Mouse (Mus musculus) splenic B cell, adult 2 months (primary cell): ENCODE results near the gene Lrtm2.

Source experiments
- DNase-seq: peaks from one replicate; pipeline ENCODE4 v3.0.0-alpha.2; 2011; ENCODE audit warnings: low read depth, low spot score
- H3K27me3 ChIP-seq: 2 replicates; pipeline ENCODE4 v1.6.1; 2012; ENCODE audit warnings: mild to moderate bottlenecking, low read length, moderate library complexity, mixed read lengths; ENCODE audit not compliant: control insufficient read depth, poor library complexity, insufficient read depth, severe bottlenecking
- H3K36me3 ChIP-seq: 2 replicates; pipeline ENCODE4 v1.6.1; 2012; ENCODE audit warnings: mild to moderate bottlenecking, low read length, moderate library complexity, mixed read lengths; ENCODE audit not compliant: control insufficient read depth, poor library complexity, insufficient read depth, severe bottlenecking

Gene Lrtm2

DNA sequence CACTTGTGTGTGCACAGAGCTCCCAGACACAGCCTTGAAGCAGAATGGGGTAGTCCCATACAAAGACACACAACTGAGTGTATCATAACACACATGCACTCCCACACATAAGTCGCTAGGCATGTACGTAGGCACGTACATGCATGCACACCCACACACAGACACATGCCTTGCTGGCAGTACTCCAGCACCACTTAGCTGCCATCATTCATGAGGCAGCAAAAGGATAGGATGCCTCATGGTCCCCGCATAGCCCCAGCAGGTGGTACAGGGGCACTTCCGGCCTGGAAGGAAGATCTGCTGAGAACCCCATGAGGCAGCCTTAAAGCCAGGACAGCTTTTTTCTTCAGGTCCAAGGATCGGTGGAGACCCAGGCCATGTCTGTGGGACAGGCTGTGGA lies 4.6 kb downstream of the Lrtm2 start:
- no peak for DNase-seq
- no peaks in the 10 kb centered on the region for H3K36me3 ChIP-seq
- peaks cover 1% of the 10 kb centered on the region; the same call in 1 of the 2 replicates for H3K27me3 ChIP-seq

DNA sequence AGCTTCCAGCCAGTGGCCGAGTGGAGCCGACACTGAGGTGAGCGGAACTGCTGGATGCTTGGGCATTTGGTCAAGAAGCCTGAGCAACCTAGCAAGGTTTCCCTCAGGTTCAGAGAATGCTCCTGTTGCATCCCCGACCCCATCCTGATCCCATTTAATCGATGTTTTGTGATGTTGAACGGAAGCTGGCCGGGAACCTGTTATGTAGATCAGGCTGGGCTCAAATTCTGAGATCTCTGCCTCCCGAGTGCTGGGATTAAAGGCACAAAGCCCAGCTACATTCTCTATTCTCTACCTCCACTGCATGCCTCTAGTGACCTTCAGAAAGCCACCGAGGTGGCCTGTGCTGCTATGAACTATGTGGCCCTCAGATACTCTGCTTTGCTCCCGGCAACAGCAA lies 5.8 kb downstream of the Lrtm2 start:
- peaks cover 1% of the 10 kb centered on the region; the same call in 1 of the 2 replicates for H3K27me3 ChIP-seq
- no peaks in the 10 kb centered on the region for H3K36me3 ChIP-seq
- no peak for DNase-seq

DNA sequence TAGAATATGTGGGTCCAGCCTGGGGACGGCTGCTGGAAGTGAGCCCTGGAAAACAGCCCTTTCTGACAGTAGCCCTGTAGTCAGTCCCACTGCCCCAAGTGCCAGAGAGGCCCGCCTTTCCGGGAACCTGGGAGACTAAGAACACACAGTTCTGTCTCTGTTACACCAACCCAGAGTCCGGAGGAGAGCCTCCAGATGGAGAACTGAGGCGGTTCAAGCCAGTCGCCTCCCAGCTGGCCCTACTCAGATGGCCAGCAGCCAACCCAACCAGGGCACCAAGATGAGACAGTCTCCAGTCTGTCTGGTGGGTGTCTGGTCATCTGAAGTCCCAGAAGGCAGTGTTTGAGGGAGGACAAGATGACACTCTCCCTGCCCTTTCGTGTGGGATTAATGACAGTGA lies 8.8 kb downstream of the Lrtm2 start:
- no peak for DNase-seq
- no peaks in the 10 kb centered on the region for H3K36me3 ChIP-seq
- H3K27me3 ChIP-seq, result no peaks in the 10 kb centered on the region

DNA sequence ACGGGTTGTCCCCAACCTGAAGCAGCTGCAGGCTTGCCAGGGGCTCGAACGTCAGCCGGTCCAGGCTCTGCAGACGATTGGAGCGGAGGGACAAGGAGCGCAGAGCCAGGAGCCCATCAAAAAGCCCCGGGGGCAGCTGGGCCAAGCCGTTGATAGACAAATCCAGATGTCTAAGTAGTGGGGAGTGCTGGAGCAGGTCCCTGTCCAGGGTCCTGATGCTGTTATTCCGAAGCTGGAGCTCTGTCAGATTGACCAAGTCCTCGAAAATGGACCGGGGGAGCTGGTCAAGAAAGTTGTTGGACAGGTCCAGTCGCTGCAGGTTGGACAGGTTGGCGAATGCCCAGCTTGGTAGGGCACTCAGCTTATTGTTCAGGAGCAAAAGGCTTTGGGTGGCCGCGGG lies 10.1 kb downstream of the Lrtm2 start:
- DNase-seq, result no peak
- H3K27me3 ChIP-seq, result no peaks in the 10 kb centered on the region

DNA sequence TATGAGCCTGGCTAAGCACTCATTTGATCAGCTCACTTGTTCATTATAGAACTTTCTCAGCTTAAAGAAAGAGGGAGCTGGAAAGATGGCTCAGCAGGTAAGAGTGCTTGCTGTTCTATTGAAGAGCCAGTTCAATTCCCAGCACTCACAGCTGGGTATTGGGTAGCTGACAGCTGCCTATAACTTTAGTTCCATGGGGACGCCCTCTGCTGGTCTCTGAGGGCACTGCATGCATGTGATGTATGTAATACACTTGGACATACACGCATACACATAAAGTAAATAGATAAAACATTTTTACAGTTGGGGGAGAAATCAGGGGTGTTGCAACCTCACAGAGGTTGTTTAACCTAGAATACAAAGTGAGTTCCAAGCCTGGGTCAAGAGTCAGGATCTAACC lies 11.2 kb downstream of the Lrtm2 start:
- no peaks in the 10 kb centered on the region for H3K36me3 ChIP-seq
- DNase-seq, result no peak
- no peaks in the 10 kb centered on the region for H3K27me3 ChIP-seq

More for the DNA sequence above, 10.1 kb downstream of the Lrtm2 start:
- H3K36me3 ChIP-seq, result no peaks in the 10 kb centered on the region

DNA sequence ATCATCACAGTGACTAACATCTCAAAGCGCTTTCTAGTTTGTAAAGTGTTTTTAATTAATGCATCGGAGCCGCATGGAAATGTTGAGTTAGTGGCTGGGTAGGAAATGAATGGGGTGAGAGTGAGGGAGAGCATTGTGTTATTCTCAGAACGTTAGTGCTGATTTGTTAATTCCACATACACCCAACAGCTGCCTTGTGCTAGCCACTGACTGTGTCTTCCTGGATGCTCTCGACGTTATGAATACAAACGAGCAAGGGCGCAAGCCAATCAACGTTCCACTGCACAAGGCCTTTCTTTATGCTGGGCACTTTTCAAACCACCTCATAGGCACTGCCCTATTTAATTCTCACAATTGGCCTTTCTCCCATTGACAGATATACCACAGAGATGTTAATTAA lies 11.8 kb downstream of the Lrtm2 start:
- Histone ChIP-seq H3K36me3 (no peaks in the 10 kb centered on the region), H3K27me3 (no peaks in the 10 kb centered on the region)
- no peak for DNase-seq

DNA sequence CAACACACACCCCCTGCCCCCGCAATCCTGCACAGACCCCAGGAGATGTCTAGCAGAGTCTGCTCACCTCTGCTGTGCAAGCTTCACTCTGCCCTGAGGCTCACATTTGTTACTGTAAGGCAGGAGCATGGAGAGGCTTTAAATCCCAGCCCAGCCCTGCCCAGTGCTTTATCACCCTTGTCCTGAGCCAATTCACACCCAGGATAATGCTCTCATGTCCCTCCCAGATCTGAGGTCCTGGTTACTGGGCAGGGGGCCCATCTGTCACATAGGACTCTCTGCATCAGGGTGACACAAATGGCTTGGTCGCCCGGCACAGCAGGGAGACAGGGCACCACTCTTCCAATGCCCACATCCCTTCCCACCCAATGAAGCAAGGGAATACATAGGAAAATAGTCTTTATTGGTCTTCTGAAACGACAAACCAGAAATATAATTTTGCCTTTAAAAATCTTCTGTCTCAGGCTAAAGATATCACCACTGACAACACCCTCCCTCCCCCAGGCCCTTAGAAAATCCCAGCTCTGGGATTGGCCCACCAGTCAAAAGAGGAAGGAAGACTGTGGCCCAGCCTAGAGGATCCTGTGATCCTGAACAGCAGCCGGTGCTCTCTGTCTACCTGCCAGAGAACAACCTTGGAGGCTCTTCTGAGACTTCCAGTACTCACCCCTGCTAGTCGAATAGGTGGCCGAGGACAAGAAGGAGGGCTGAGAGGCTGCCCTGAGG lies 15.7 kb downstream of the Lrtm2 start:
- H3K27me3 ChIP-seq, result no peaks in the 10 kb centered on the region
- no peak for DNase-seq
- no peaks in the 10 kb centered on the region for H3K36me3 ChIP-seq

DNA sequence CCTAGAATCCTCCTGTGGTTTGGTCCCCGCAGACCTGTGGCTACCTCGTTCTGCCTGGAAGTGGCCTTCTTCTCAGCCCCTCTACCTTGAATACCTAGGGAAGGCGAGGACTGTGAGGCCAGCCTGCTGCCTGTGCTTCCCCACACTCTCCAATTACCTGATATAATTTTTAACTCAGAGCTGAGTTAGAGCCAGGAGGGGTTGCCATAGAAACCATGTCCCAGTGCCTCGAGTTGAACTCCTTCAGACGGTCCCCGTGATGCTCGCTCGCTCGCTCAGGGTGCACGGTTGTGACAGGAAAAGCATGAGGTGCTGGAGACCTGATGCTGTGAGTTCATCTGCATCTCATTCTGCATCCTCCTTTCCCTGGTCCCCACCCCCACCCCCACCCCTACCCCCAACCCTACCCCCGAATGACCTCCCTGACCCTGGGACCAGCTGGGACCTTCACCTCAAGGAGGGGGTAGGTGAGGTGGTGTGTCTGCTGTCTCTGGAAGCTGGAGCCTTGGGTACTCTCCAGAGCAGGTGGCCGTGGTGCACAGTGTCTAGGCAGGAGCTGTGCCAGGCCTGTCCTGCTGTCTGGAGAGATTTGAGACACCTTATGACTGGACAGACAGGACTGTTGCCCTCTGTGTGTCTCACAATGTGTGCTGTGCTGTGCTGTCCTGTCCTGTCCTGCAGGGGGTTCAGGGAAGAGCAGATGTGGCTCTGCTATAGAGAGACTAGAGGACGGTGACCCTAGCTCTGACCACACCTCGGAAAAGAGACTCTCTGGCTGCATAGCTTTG lies 16.8 kb downstream of the Lrtm2 start:
- no peaks in the 10 kb centered on the region for H3K36me3 ChIP-seq
- H3K27me3 ChIP-seq, result no peaks in the 10 kb centered on the region
- no peak for DNase-seq

DNA sequence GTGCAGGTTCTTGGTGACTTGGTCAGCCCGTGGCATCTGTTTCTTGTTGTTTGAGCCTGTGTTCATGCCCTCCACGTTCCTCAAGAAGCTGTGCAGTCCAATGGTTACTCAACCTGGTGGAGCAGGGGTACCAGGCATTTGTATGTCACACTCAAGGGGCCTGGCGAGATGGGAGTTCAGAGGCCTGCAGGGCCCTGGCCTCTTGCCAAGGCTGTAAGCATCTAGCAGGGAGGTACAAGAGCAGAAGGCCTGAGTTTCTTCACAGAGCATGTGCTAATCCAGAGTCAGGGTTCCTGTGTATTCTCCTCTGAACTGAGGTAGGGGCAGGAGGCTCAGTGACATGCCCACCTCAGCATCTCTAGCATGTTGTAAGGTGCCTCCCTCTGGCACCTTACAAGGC lies 17.5 kb downstream of the Lrtm2 start:
- no peaks in the 10 kb centered on the region for H3K27me3 ChIP-seq
- no peaks in the 10 kb centered on the region for H3K36me3 ChIP-seq
- DNase-seq, result no peak

DNA sequence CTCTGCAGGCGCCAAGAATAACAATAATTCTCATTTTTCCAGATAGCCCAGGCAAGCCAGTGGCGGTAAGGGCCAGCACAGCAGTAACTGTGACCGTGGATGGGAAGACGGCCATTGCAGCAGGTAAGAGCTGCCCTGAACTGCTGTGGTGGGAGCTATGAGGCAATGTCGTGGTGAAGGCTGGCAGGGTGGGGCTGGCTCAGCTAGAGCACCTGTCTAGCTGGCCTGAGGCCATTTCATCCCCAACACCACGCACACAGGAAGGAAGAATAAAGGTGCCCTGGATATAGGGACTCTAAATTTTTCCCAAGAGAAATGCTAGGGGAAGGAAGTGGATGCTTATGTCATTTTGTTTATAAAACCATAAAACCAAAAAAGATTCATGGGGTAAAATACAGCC lies 18.2 kb downstream of the Lrtm2 start:
- no peaks in the 10 kb centered on the region for H3K27me3 ChIP-seq
- H3K36me3 ChIP-seq, result no peaks in the 10 kb centered on the region
- no peak for DNase-seq

DNA sequence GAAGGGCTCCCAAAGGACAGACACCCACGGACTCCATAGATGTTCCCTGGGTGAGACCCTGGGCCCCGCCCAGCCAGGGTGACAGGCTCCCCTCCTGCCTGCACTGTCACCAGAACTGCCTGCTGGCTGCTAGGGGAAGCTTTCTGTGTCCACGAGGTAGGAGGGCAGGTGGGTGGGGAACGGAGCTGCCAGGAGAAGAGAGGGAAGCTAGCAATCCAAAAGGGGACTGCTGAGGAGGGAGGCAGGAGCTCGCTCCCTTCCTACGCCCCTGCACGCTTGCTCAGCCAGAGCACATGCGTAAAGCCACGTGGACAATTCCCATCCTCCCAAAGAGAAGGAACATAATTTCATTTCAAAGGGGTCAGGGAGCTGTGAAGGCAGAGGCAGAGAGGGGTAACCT lies 20.4 kb downstream of the Lrtm2 start:
- H3K27me3 ChIP-seq, result no peaks in the 10 kb centered on the region
- no peaks in the 10 kb centered on the region for H3K36me3 ChIP-seq

DNA sequence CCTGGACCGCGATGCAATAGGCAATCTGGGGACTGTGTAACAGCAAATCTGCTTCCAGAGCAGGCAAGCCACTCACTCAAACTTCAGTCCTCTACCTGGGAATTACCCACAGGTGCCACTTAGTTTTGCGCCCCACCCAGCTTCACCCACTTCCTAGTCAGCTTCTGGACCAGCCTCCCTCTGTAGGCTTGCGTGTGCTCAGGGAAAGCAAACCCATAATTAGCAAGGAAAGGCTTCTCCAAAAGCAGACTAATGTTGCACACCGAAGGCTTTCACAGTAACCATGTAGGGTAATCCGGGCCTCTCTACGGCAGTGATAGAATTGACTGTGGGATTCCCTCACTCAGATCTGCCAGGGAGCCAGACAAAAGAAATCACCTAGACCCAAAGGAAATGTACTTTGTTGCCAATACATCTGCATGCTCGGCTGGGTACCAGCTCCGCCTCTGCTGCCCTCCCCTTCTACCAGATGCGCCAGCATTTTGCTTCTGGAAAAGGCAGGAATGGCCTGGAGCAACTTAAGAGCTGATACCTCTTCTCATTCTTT lies 22.6 kb downstream of the Lrtm2 start:
- no peaks in the 10 kb centered on the region for H3K36me3 ChIP-seq
- DNase-seq, result no peak

More for the DNA sequence above, 20.4 kb downstream of the Lrtm2 start:
- no peak for DNase-seq

DNA sequence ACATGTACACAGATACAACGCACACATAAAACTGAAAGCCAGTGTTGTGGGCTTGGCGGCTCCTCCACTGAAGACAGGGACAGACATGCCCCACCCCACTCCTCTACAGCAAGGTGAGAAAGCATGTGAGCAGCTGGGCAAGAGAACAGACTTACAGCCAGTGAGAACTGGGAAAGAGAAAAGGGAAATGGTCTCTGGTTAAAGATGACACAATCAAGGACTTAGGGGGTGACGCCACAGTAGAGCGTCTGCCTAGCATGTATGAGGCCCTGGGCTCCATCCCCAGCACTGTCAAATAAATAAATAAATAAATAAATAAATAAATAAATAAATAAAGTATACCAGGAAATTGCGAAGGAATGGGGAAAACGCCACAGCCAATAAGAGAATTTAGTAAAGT lies 27.2 kb downstream of the Lrtm2 start:
- no peak for DNase-seq
- no peaks in the 10 kb centered on the region for H3K36me3 ChIP-seq
- no peaks in the 10 kb centered on the region for H3K27me3 ChIP-seq

More for the DNA sequence above, 22.6 kb downstream of the Lrtm2 start:
- no peaks in the 10 kb centered on the region for H3K27me3 ChIP-seq

DNA sequence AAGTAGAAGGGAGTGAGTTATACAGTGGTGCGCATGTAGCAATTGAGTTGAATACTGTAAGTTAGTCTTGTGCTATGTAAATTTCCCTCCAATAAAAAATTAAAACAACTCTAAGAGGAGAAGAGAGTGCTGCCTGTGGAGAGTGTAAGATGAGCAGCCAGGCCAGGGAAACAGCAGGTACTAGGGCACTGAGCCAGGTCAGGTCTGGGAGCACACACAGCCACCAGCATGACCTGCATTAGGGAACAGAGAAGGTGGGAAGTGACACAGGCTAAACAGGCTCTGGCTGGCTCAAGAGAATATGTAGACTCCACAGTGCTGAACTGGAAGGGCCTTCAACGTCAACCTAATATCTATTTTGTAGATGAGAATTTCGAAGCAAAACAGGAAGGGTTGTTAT lies 29.3 kb downstream of the Lrtm2 start:
- no peak for DNase-seq
- Histone ChIP-seq H3K36me3 (no peaks in the 10 kb centered on the region), H3K27me3 (no peaks in the 10 kb centered on the region)

DNA sequence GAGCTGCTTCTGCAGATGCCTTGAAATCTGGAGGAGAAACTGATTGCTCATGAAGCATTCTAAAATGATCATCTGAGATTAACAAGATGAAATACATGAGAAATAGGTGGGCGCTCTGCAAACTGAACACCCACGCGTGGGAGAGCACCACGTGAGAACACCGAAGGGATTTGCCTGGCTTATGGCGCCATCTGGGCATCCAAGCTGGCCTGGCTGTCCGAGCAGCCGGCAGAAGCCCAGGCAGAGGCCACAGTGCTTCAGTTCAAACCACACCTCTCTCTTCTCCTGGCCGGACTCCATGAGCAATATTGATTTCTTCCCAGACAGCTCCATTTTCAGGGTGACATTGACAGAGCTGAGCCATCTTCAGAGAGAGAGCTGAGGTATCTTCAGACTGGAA lies 49.8 kb downstream of the Lrtm2 start:
- Histone ChIP-seq H3K36me3 (no peaks in the 10 kb centered on the region), H3K27me3 (no peaks in the 10 kb centered on the region)
- DNase-seq, result no peak
